Mouse (Mus musculus) brain, adult 2 months (tissue): ENCODE measurements at regions not wholly inside any gene's neighbourhood (a gene's known extent, or its start where the extent isn't known, plus 50 kb on each side); places are given as distances from the start of the nearest gene placed in this dataset.

Source experiments
- DNase-seq: peaks from one replicate; pipeline ENCODE4 v3.0.0; 2011; ENCODE audit warnings: low read depth, low spot score

- DNase-seq, result peak; percentile 10
Measured at GRCm38 (mm10) chr3:114463267-114463666, 432.9 kb downstream of the Col11a1 start.

DNA sequence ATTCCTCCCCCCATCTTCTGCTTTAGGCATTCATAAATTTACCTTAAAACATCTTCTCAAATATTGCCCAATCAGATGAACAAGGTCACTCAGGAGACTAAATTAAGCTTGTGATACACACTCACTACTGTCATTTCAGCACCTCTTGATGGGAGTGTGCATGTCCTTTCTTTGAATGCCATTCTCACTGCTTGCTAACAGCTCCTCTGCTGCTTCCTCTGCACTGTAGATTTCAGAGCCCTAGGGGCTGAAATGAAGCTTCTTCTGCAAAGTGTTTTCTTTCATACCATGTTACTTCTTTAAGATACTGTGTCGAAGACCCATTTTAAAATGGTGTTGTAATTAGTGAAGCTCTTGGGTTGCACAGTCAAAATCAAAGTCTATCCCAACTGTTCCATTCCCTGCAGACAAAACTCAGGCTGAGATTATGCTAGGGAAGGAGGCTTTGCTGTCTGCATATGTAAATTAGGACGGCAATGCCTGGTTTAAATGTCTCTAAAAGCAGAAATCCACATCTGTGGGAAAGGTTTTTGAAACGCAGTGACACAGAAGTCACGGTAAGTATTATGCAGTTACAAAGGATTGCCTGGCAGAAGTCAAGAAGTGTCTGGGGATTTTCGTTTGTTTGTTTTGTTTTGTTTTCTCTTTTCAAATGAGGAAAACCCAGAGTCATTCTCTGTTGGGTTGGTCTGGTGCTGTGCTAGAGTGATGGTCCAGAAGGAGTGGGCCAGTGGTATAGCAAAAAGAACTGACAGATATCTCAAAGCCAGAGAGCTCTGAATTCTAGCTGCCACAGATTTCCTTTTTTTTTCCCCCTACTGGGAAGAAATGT is 433.6 kb downstream of the Col11a1 start:
- peak; percentile 23 for DNase-seq

- DNase-seq, result no peak
Measured at GRCm38 (mm10) chr3:114464546-114464888, 434.2 kb downstream of the Col11a1 start.

- no peak for DNase-seq
Measured at GRCm38 (mm10) chr3:114483904-114484303, 420.0 kb upstream of the Olfm3 start.

DNA sequence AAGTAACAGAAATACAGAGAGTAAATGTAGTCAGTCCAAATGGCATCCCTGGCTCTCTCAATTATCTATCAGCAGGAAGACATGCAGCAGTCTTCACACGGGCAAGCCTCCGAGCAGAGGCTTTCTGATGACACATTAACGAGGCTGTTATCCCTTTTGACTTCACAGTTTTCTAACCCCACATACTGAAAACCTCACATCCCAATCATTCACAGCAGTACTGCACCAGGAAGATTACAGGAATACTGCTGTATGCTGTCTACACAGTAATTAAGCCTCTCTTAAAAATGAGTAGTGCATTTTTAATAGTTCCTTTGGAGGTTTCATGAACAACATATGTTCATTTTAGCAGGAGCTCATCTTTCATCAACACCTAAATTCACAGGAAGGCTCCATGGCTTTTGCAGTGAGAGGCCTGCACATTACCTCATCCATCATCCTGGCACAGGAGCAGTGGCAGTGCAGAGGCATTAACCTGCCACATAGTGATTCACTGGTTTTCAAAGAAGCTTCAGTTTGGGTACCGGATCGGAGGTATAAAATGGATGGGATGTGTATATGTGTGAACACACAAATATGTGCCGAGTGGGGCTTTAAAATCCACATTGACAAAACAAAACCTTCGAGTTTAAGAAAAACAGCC is 396.1 kb upstream of the Olfm3 start:
- peak; percentile 9 for DNase-seq

GRCm38 (mm10) chr3:114515233-114515632 is 388.6 kb upstream of the Olfm3 start:
- DNase-seq, result no peak

GRCm38 (mm10) chr3:114544353-114544752 is 359.5 kb upstream of the Olfm3 start:
- peak; percentile 40 for DNase-seq

DNA sequence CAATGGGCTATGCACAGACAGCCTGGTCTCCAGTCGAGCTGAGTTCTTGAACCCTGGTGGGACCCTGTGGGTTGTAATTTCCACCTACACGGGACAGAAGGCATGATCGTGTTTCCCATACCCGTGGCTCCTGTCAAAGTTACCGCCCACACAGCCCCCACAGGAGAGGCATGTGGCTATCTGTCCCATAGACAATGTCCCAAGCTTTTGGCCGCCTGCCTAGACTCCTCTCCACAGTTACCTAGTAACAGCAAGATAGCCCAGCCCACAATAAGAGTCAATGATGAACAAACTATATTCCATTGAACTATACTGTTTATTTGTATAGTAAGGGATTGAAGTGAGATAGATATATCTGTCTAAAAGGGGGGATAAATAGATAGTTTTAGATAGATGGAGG is 356.7 kb upstream of the Olfm3 start:
- DNase-seq, result peak; percentile 6

DNA sequence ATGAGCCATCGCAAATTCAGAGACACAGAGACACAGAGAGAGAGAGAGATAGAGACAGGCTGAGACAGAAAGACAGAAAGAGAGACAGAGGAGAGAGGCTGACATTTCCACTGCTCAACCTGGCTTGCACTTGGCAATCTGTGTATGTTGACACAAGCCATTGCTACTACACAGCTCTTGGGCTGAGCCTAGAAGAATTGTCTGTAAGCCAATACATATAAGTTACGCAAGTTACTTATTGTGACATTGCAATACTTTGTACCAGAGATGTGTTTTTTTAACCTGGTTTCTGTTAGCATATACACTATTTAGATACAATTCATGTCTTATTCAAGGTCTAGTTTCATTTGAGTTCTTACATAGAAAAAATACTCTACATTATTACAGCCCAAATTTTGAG is 332.9 kb upstream of the Olfm3 start:
- DNase-seq, result no peak
